Mouse (Mus musculus): Measurements from ENCODE around the gene Atp6v0a1. TPM values are rescaled to one million over a fixed set of nuclear protein-coding genes. Genes with fewer than 3 reads are reported as not detected.

Atp6v0a1 gene
- polyA plus RNA-seq, 1 experiment from 2014 or later = 34.4 TPM

DNA sequence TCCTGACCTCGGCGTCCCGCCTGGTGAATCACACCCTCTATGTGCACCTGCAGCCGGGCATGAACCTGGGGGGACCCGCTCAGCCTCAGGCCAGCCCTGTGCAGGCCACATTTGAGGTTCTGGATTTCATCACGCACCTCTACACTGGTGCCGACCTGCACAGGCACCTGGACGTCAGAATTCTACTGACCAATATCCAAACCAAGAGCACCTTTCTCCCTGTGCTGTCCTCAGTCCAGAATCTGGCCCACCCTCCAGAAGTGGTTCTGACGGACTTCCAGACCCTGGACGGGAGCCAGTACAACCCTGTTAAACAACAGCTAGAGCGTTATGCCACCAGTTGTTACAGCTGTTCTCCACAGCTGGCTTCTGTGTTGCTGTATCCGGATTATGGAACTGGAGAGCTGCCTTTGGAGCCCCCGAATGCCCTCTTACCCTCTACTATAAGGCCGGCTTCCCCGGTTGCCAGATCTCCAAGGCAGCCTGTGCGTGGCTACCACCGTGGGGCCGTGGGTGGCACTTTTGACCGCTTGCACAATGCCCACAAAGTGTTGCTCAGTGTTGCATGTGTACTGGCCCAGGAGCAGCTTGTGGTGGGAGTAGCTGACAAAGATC is 73.9 kb downstream of the Atp6v0a1 start:
- Histone ChIP-seq H3K4me1 (peaks cover 45% of the 10 kb centered on the region), H3K27ac (peak overlapping the region; percentile 85), H3K9ac (peak overlapping the region; percentile 85), H3K9me3 (no peaks in the 10 kb centered on the region), H3K4me3 (peak overlapping the region; percentile 89), H3K27me3 (peaks cover 37% of the 10 kb centered on the region), H3K36me3 (peaks cover 15% of the 10 kb centered on the region), H3K4me2 (replicated peaks) (peak overlapping the region; percentile 91)
- no peak for ATAC-seq (ENCODE audit: low FRiP score, low read depth)
- WGBS = 30% methylated on average over 19 of the region's 19 CpGs

DNA sequence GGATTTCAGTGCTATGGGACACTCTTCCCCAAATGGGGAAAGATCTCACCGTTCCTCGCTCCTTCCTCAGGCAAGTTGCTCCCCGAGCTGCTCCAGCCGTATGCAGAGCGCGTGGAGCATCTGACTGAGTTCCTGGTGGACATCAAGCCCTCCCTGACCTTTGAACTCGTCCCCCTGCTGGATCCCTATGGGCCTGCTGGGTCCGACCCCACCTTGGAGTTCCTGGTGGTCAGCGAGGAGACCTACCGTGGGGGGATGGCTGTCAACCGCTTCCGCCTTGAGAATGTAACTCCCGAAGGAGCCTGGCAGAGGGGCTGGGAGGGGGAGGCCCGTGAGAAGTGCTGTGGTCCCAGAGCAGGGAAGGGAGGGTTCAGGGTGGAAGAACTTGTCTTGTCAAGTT is 75.0 kb downstream of the Atp6v0a1 start:
- no peak overlapping the region for H3K27ac ChIP-seq
- H3K4me1 ChIP-seq = peaks cover 49% of the 10 kb centered on the region
- peaks cover 23% of the 10 kb centered on the region for H3K36me3 ChIP-seq
- no peaks in the 10 kb centered on the region for H3K9me3 ChIP-seq
- no peak for ATAC-seq (ENCODE audit: low FRiP score, low read depth)
- H3K9ac ChIP-seq = no peak overlapping the region
- peak overlapping the region; percentile 91; the same call in 1 of the 2 replicates for H3K4me2 ChIP-seq (replicated peaks)
- H3K27me3 ChIP-seq = peaks cover 26% of the 10 kb centered on the region
- 73% methylated on average over 14 of the region's 14 CpGs for WGBS
- H3K4me3 ChIP-seq = 0 out of 2 replicates have a peak overlapping the region, but pooled peaks have one; percentile 1

DNA sequence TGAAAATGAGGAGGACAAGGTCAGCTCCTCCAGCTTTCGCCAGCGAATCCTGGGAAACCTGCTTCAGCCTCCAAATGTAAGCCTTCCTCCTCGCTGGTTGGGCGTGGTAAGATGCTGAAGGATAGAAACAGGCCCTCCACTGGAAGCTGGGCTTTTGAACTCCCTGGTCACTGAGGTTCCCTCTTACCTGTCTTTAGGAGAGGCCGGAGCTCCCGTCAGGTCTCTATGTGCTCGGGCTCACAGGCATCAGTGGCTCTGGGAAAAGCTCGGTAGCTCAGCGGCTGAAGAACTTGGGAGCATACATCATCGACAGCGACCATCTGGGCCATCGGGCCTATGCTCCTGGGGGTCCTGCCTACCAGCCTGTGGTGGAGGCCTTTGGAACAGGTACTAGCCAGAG is 75.6 kb downstream of the Atp6v0a1 start:
- Histone ChIP-seq H3K36me3 (peaks cover 29% of the 10 kb centered on the region), H3K4me2 (replicated peaks) (no peak overlapping the region), H3K4me3 (no peak overlapping the region), H3K9ac (no peak overlapping the region), H3K27ac (no peak overlapping the region), H3K27me3 (peaks cover 21% of the 10 kb centered on the region), H3K4me1 (peaks cover 44% of the 10 kb centered on the region), H3K9me3 (no peaks in the 10 kb centered on the region)
- 92% methylated on average over 12 of the region's 12 CpGs for WGBS
- no peak for ATAC-seq (ENCODE audit: low FRiP score, low read depth)

DNA sequence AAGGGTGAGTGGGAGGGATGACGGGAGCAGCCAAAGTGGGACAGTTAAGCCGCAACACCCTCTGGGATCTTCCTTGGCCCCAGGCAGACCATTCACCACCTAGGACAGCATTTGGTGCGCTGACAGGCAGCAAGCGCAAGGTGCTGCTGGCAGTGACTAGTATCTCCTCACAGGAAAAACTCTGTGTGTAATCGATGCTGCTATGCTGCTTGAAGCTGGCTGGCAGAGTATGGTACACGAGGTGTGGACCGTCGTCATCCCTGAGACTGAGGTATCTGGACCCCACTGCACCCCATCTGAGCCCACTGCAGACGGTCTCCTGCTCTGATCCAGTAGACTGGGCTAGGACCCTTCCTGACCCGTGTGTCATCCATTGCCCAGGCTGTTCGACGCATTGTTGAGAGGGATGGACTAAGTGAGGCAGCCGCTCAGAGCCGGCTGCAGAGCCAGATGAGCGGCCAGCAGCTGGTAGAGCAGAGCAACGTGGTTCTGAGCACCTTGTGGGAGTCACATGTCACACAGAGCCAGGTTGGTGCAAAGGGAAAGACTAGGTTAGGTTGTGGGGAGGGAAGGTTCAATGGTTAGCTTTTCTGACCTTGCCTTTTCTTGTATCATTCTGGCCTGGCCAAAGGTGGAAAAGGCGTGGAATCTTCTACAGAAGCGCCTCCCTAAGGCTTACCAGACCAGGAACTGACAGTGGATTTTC is 76.5 kb downstream of the Atp6v0a1 start:
- Histone ChIP-seq H3K4me1 (peaks cover 42% of the 10 kb centered on the region), H3K27ac (no peak overlapping the region)

DNA sequence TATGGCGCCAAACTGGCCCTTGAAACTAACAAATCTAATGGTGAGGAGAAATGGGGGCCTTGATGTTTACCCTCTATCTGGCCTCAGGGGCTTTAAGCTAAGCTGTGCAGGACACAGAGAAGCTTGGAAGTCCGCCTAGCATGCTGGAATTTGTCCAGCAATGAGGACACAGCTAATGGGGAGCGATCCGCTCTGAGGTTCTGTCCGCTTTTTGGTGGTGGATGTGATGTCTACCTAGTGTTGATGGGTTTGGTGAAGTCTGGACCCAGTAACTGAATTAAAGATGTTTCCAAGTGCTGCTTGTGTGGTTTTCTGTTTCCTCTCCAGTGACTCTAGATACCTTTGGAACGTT is 77.0 kb downstream of the Atp6v0a1 start:
- peak overlapping the region; percentile 82; the same call in 1 of the 2 replicates for H3K27ac ChIP-seq
- WGBS = 77% methylated on average over 6 of the region's 6 CpGs
- no peaks in the 10 kb centered on the region for H3K9me3 ChIP-seq
- no peak for ATAC-seq (ENCODE audit: low FRiP score, low read depth)
- H3K4me1 ChIP-seq = peaks cover 42% of the 10 kb centered on the region
- H3K9ac ChIP-seq = 0 out of 2 replicates have a peak overlapping the region, but pooled peaks have one; percentile 25
- H3K4me3 ChIP-seq = peak overlapping the region; percentile 83
- H3K4me2 ChIP-seq (replicated peaks) = peak overlapping the region; percentile 97
- H3K36me3 ChIP-seq = peaks cover 44% of the 10 kb centered on the region
- peaks cover 6% of the 10 kb centered on the region for H3K27me3 ChIP-seq

More for the DNA sequence above, 76.5 kb downstream of the Atp6v0a1 start:
- no peak overlapping the region; the same call in 1 of the 2 replicates for H3K4me2 ChIP-seq (replicated peaks)
- H3K9ac ChIP-seq = 0 out of 2 replicates have a peak overlapping the region, but pooled peaks have one; percentile 25
- no peak overlapping the region for H3K4me3 ChIP-seq
- WGBS = 91% methylated on average over 18 of the region's 18 CpGs
- H3K9me3 ChIP-seq = no peaks in the 10 kb centered on the region
- peaks cover 11% of the 10 kb centered on the region for H3K27me3 ChIP-seq
- ATAC-seq (ENCODE audit: low FRiP score, low read depth) = no peak
- H3K36me3 ChIP-seq = peaks cover 38% of the 10 kb centered on the region

DNA sequence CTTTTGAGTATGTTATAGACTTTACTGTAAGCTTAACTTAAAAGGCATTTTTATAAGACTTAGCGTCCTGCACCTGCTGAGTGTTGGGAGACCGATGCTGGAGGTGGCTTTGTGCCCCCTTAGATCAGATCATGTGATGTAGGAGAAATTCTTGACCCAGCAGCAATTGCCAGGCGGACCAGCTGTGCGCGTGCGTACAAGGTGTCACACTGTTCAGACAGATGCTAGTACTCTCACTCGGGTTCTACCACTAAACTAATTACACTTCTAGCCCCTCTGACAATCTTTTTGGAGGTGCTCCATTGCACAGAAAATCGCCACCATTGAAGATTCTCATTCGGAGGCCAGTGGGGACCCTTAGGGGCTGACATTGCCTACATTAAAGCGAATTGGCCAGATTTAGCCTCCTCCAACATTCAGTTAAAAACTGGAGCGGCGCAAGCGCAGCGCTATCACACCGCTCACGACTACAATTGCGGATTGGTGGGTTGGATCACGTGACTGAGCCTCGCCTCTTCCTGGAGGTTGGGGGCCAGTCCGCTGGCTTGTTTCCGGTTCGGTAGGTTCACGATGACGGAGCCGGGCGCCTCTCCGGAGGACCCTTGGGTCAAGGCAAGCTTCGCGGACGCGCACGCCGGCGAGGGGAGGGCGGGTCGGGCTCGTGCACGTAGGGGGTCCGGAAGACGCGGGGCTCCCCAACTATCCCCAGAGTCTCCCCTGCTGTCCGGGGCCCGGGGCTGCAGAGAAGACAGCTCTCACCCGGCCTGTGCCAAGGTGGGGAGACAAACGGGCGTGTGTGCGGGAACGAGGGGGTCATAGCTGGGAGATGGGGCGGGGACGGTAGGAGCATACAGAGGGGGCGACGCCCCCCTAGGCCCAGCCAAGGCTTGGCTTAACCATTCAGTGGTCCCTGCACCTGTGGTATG is 77.8 kb downstream of the Atp6v0a1 start, which contains the start of gene Mlx:
Gene Mlx (plus strand): TSS at position 522 of the 926 bp plus-strand sequence.
- 1% methylated on average over 52 of the region's 52 CpGs for WGBS
- H3K36me3 ChIP-seq = peaks cover 51% of the 10 kb centered on the region
- H3K4me2 ChIP-seq (replicated peaks) = peak within 1 kb of the TSS; percentile 97
- ATAC-seq (ENCODE audit: low FRiP score, low read depth) = peak; percentile 85
- no peaks in the 10 kb centered on the region for H3K27me3 ChIP-seq
- H3K9me3 ChIP-seq = no peaks in the 10 kb centered on the region
- H3K4me3 ChIP-seq = peak within 1 kb of the TSS; percentile 83
- H3K4me1 ChIP-seq = peaks cover 36% of the 10 kb centered on the region
- H3K27ac ChIP-seq = peak within 1 kb of the TSS; percentile 82
- H3K9ac ChIP-seq = peak within 1 kb of the TSS; percentile 85

DNA sequence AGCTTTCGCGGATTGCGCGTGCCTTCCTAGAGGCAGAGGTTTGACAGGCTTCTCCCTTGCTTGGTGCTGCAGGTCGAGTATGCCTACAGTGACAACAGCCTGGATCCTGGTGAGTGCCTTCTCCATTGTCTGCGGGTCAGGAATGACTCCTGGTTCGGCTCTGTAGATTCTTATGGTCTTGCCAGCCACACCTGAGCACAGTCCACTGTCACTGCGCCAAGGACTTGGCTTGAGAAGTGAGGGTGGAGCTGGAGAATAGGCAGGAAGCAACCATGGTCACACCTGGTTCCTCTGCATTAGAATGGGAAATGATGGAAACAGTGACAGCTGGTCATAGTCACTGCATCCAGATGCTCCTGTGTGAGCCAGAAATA is 78.4 kb downstream of the Atp6v0a1 start:
- H3K36me3 ChIP-seq = peaks cover 57% of the 10 kb centered on the region
- peak overlapping the region; percentile 83 for H3K4me3 ChIP-seq

DNA sequence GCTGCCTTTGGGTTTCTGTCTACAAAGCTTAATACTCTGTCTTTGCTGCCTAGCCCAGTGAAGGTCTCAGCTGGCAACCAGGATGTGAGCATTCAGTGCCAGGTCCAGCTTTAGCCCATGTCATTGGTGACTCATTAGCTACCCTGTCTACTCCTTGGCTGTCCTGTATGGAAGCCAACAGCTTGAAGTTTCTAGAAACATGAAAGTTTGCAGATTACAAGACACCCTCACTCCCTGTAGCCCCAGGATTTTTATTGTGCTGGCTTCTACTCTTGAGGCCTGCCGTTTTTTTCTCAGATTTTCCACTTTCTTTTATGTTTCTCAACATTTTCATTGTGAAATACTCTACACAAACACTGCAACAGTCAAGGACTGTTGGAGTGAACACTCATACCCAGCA is 80.7 kb downstream of the Atp6v0a1 start:
- peaks cover 66% of the 10 kb centered on the region for H3K36me3 ChIP-seq
- no peak overlapping the region for H3K4me2 ChIP-seq (replicated peaks)
- H3K9me3 ChIP-seq = no peaks in the 10 kb centered on the region
- H3K27me3 ChIP-seq = no peaks in the 10 kb centered on the region
- ATAC-seq (ENCODE audit: low FRiP score, low read depth) = no peak
- H3K4me3 ChIP-seq = no peak overlapping the region
- no peak overlapping the region for H3K27ac ChIP-seq
- peaks cover 39% of the 10 kb centered on the region for H3K4me1 ChIP-seq
- H3K9ac ChIP-seq = no peak overlapping the region
- 87% methylated on average over 1 of the region's 1 CpGs for WGBS

More for the DNA sequence above, 78.4 kb downstream of the Atp6v0a1 start:
- peak overlapping the region; percentile 97 for H3K4me2 ChIP-seq (replicated peaks)
- no peaks in the 10 kb centered on the region for H3K27me3 ChIP-seq
- WGBS = 5% methylated on average over 8 of the region's 8 CpGs
- no peak for ATAC-seq (ENCODE audit: low FRiP score, low read depth)
- peaks cover 36% of the 10 kb centered on the region for H3K4me1 ChIP-seq
- H3K27ac ChIP-seq = peak overlapping the region; percentile 82; the same call in 1 of the 2 replicates
- peak overlapping the region; percentile 85 for H3K9ac ChIP-seq
- no peaks in the 10 kb centered on the region for H3K9me3 ChIP-seq

DNA sequence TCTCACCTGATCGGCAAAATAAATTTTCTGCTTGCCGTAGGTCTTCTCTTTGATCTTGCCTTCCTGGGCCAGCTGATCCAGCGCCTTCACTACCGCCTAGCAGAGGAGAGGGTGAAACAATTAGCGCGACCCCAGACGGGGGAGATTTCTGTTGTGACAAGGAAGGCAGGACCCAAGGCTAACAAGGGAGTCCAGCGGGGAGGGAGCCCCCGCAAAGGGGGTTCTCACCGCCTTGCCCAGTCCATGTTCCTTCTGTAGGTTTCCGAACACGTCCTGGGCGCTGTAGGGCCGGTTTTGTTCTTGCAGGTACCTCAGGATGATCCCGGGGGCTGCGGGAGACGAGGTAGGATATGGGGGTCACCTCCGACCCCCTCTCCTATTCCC is 85.7 kb downstream of the Atp6v0a1 start:
- no peaks in the 10 kb centered on the region for H3K27me3 ChIP-seq
- H3K9me3 ChIP-seq = no peaks in the 10 kb centered on the region
- WGBS = under 1% methylated on average over 18 of the region's 18 CpGs
- H3K27ac ChIP-seq = 0 out of 2 replicates have a peak overlapping the region, but pooled peaks have one; percentile 28
- H3K4me2 ChIP-seq (replicated peaks) = peak overlapping the region; percentile 93
- H3K4me3 ChIP-seq = peak overlapping the region; percentile 75
- peak; percentile 21; the same call in 1 of the 2 replicates for ATAC-seq (ENCODE audit: low FRiP score, low read depth)
- H3K36me3 ChIP-seq = peaks cover 72% of the 10 kb centered on the region
- H3K9ac ChIP-seq = peak overlapping the region; percentile 80
- H3K4me1 ChIP-seq = peaks cover 20% of the 10 kb centered on the region

DNA sequence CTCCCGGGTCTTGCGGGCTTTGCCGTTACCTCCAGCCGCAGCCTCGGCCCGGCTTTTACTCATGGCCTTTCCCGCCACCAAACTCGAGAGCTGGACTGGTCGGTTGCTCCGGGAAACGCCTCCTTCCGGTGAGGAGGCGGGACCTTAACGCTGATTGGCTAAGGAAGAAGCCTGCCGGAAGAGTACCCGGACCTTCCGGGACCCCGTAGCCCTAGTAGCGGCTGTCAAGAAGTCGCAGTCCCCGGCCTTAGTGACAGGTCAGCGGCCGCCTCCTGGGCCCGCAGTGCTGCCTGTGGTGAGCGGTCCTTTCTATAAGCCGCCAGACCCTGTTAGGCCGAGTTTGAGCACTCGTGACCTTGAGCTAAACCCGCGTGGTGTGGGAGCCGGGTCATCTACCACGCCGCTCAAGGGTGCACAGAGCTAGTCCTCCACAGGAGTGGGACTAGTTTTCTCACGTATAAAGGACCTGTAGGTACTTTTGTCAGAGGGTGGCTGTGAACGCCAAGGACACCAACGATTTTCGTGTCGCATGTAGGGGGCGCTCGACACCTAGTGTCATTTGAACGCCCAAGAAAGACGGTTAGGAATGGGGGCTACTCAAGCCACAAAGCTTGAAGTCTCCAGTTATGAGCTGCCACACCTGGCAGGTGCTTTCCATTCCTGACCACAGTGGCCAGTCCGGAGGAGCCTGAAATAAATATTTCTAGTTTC is 86.2 kb downstream of the Atp6v0a1 start, which contains the start of gene Psmc3ip:
Gene Psmc3ip (minus strand): TSS at position 123 of the 711 bp plus-strand sequence.
- peak within 1 kb of the TSS; percentile 80 for H3K9ac ChIP-seq
- WGBS = under 1% methylated on average over 43 of the region's 43 CpGs
- peak within 1 kb of the TSS; percentile 93 for H3K4me2 ChIP-seq (replicated peaks)
- H3K9me3 ChIP-seq = no peaks in the 10 kb centered on the region
- peak within 1 kb of the TSS; percentile 63; the same call in 1 of the 2 replicates for H3K27ac ChIP-seq
- peaks cover 20% of the 10 kb centered on the region for H3K4me1 ChIP-seq
- H3K27me3 ChIP-seq = no peaks in the 10 kb centered on the region
- ATAC-seq (ENCODE audit: low FRiP score, low read depth) = peak; percentile 94
- H3K4me3 ChIP-seq = peak within 1 kb of the TSS; percentile 75
- H3K36me3 ChIP-seq = peaks cover 72% of the 10 kb centered on the region

DNA sequence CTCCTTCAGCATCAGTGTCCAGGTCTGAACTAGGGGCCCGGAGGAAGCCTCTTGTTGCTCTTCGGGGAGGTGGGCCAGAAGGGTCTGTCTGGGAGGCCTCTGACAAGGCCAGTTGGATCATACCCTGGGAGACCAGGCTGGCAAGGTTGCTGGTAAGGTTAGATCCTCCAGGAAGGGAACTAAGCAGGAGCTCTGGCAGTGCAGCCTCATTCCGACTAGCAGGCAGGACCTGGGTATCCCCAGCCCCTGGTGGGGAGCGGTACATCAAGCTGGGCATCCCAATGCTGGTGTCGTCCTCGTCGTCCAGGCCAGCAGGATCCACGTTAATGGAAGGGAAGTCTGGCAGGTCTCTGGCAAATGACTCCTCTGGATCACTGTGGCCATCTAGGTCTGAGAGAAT is 89.0 kb downstream of the Atp6v0a1 start:
- peaks cover 20% of the 10 kb centered on the region for H3K4me1 ChIP-seq
- H3K4me3 ChIP-seq = no peak overlapping the region
- 87% methylated on average over 8 of the region's 8 CpGs for WGBS
- H3K9ac ChIP-seq = no peak overlapping the region
- H3K36me3 ChIP-seq = peaks cover 70% of the 10 kb centered on the region
- no peak overlapping the region for H3K27ac ChIP-seq
- no peak overlapping the region for H3K4me2 ChIP-seq (replicated peaks)
- no peak for ATAC-seq (ENCODE audit: low FRiP score, low read depth)
- no peaks in the 10 kb centered on the region for H3K9me3 ChIP-seq
- no peaks in the 10 kb centered on the region for H3K27me3 ChIP-seq

Data from limb, embryonic 13.5 days (tissue).